Mouse (Mus musculus): ENCODE results near the gene Dram1. TPM values are rescaled to one million over a fixed set of nuclear protein-coding genes. Genes with fewer than 3 reads are reported as not detected.

Dram1 gene
- polyA plus RNA-seq (2015; fragmentation: Nextera tagmentation; extraction: Ambion mirVana), result 1.9 and 2.1 TPM in 2 replicates

GRCm38 (mm10) chr10:88379013-88379885 is at the start of gene Dram1, which contains the start of gene Gnptab:
Dram1 (minus strand) TSS chr10:88379080.
Gnptab (plus strand) TSS chr10:88379132.
- peak; percentile 88 for ATAC-seq (replicated peaks; ENCODE audit: low FRiP score)
- Histone ChIP-seq H3K27me3 (peaks cover 6% of the 10 kb centered on the region; the same call in 1 of the 2 replicates), H3K4me3 (replicated peaks) (peak within 1 kb of the TSS; percentile 85), H3K9me3 (replicated peaks) (no peaks in the 10 kb centered on the region), H3K36me3 (no peaks in the 10 kb centered on the region), H3K9ac (peak within 1 kb of the TSS; percentile 67), H3K4me1 (peaks cover 33% of the 10 kb centered on the region), H3K4me2 (peak within 1 kb of the TSS; percentile 89), H3K27ac (peak within 1 kb of the TSS; percentile 67)
- under 1% methylated on average over 87 of the region's 87 CpGs for WGBS

GRCm38 (mm10) chr10:88427998-88428397 is 49.1 kb upstream of the Dram1 start:
- H3K27me3 ChIP-seq, result no peaks in the 10 kb centered on the region
- no peak overlapping the region for H3K27ac ChIP-seq
- ATAC-seq (replicated peaks; ENCODE audit: low FRiP score), result no peak
- WGBS, result 85% methylated on average over 6 of the region's 6 CpGs
- H3K4me2 ChIP-seq, result no peak overlapping the region
- H3K9ac ChIP-seq, result no peak overlapping the region
- H3K9me3 ChIP-seq (replicated peaks), result no peaks in the 10 kb centered on the region
- H3K4me3 ChIP-seq (replicated peaks), result no peak overlapping the region
- H3K36me3 ChIP-seq, result peaks cover 35% of the 10 kb centered on the region
- no peaks in the 10 kb centered on the region for H3K4me1 ChIP-seq

- no peaks in the 10 kb centered on the region for H3K27me3 ChIP-seq
- H3K27ac ChIP-seq, result no peak overlapping the region
- H3K9me3 ChIP-seq (replicated peaks), result no peaks in the 10 kb centered on the region
- peak; percentile 54 for ATAC-seq (replicated peaks; ENCODE audit: low FRiP score)
- H3K4me2 ChIP-seq, result no peak overlapping the region
- 62% methylated on average over 5 of the region's 5 CpGs for WGBS
- H3K36me3 ChIP-seq, result peaks cover 31% of the 10 kb centered on the region
- H3K4me1 ChIP-seq, result no peaks in the 10 kb centered on the region
- H3K4me3 ChIP-seq (replicated peaks), result no peak overlapping the region
- H3K9ac ChIP-seq, result no peak overlapping the region
Measured at GRCm38 (mm10) chr10:88426896-88427295, 48.0 kb upstream of the Dram1 start.

GRCm38 (mm10) chr10:88426158-88426816 is 47.4 kb upstream of the Dram1 start:
- H3K9ac ChIP-seq, result no peak overlapping the region
- H3K4me2 ChIP-seq, result no peak overlapping the region
- H3K9me3 ChIP-seq (replicated peaks), result no peaks in the 10 kb centered on the region
- no peak overlapping the region for H3K27ac ChIP-seq
- peaks cover 31% of the 10 kb centered on the region for H3K36me3 ChIP-seq
- 0 out of 2 replicates have a peak, but pooled peaks have one; percentile 47 for ATAC-seq (replicated peaks; ENCODE audit: low FRiP score)
- 94% methylated on average over 2 of the region's 2 CpGs for WGBS
- no peaks in the 10 kb centered on the region for H3K27me3 ChIP-seq
- H3K4me1 ChIP-seq, result no peaks in the 10 kb centered on the region
- no peak overlapping the region for H3K4me3 ChIP-seq (replicated peaks)

- H3K4me2 ChIP-seq, result no peak overlapping the region
- no peak overlapping the region for H3K9ac ChIP-seq
- no peak for ATAC-seq (replicated peaks; ENCODE audit: low FRiP score)
- H3K4me3 ChIP-seq (replicated peaks), result no peak overlapping the region
- H3K36me3 ChIP-seq, result peaks cover 26% of the 10 kb centered on the region
- H3K4me1 ChIP-seq, result no peaks in the 10 kb centered on the region
- no peaks in the 10 kb centered on the region for H3K9me3 ChIP-seq (replicated peaks)
- H3K27me3 ChIP-seq, result no peaks in the 10 kb centered on the region
- 93% methylated on average over 19 of the region's 19 CpGs for WGBS
- H3K27ac ChIP-seq, result no peak overlapping the region
Measured at GRCm38 (mm10) chr10:88420655-88421435, 42.0 kb upstream of the Dram1 start.

- 78% methylated on average over 11 of the region's 11 CpGs for WGBS
Measured at GRCm38 (mm10) chr10:88420141-88420541, 41.3 kb upstream of the Dram1 start.

GRCm38 (mm10) chr10:88417686-88418085 is 38.8 kb upstream of the Dram1 start:
- H3K4me1 ChIP-seq, result no peaks in the 10 kb centered on the region
- 91% methylated on average over 5 of the region's 5 CpGs for WGBS
- no peak overlapping the region for H3K9ac ChIP-seq
- H3K4me2 ChIP-seq, result no peak overlapping the region
- H3K27ac ChIP-seq, result no peak overlapping the region
- H3K4me3 ChIP-seq (replicated peaks), result no peak overlapping the region
- H3K27me3 ChIP-seq, result no peaks in the 10 kb centered on the region
- H3K36me3 ChIP-seq, result peaks cover 28% of the 10 kb centered on the region
- H3K9me3 ChIP-seq (replicated peaks), result no peaks in the 10 kb centered on the region
- ATAC-seq (replicated peaks; ENCODE audit: low FRiP score), result no peak

More at GRCm38 (mm10) chr10:88420141-88420541, 41.3 kb upstream of the Dram1 start:
- Histone ChIP-seq H3K27me3 (no peaks in the 10 kb centered on the region), H3K9ac (no peak overlapping the region), H3K4me1 (no peaks in the 10 kb centered on the region), H3K9me3 (replicated peaks) (no peaks in the 10 kb centered on the region), H3K4me2 (no peak overlapping the region), H3K36me3 (peaks cover 33% of the 10 kb centered on the region), H3K27ac (no peak overlapping the region), H3K4me3 (replicated peaks) (no peak overlapping the region)
- ATAC-seq (replicated peaks; ENCODE audit: low FRiP score), result no peak

GRCm38 (mm10) chr10:88412290-88412995 is 33.6 kb upstream of the Dram1 start:
- Histone ChIP-seq H3K4me1 (no peaks in the 10 kb centered on the region), H3K27ac (no peak overlapping the region), H3K9me3 (replicated peaks) (no peaks in the 10 kb centered on the region), H3K27me3 (no peaks in the 10 kb centered on the region), H3K36me3 (peaks cover 12% of the 10 kb centered on the region), H3K4me3 (replicated peaks) (no peak overlapping the region), H3K9ac (no peak overlapping the region), H3K4me2 (no peak overlapping the region)
- no peak for ATAC-seq (replicated peaks; ENCODE audit: low FRiP score)
- WGBS, result 50% methylated on average over 17 of the region's 17 CpGs

GRCm38 (mm10) chr10:88409751-88410150 is 30.9 kb upstream of the Dram1 start:
- H3K9me3 ChIP-seq (replicated peaks), result no peaks in the 10 kb centered on the region
- no peak overlapping the region for H3K9ac ChIP-seq
- H3K27ac ChIP-seq, result no peak overlapping the region
- H3K4me2 ChIP-seq, result no peak overlapping the region
- H3K4me1 ChIP-seq, result no peaks in the 10 kb centered on the region
- 26% methylated on average over 2 of the region's 2 CpGs for WGBS
- H3K4me3 ChIP-seq (replicated peaks), result no peak overlapping the region
- peaks cover 6% of the 10 kb centered on the region; the same call in 1 of the 2 replicates for H3K36me3 ChIP-seq
- no peaks in the 10 kb centered on the region for H3K27me3 ChIP-seq
- ATAC-seq (replicated peaks; ENCODE audit: low FRiP score), result no peak

- Histone ChIP-seq H3K4me2 (no peak overlapping the region), H3K27ac (no peak overlapping the region), H3K4me3 (replicated peaks) (no peak overlapping the region), H3K9ac (no peak overlapping the region), H3K36me3 (0 out of 2 replicates have a peak, but pooled peaks cover 6% of the 10 kb centered on the region), H3K4me1 (no peaks in the 10 kb centered on the region), H3K27me3 (no peaks in the 10 kb centered on the region), H3K9me3 (replicated peaks) (no peaks in the 10 kb centered on the region)
- ATAC-seq (replicated peaks; ENCODE audit: low FRiP score), result no peak
- 92% methylated on average over 12 of the region's 12 CpGs for WGBS
Measured at GRCm38 (mm10) chr10:88407875-88408631, 29.2 kb upstream of the Dram1 start.

GRCm38 (mm10) chr10:88405812-88406211 is 26.9 kb upstream of the Dram1 start:
- Histone ChIP-seq H3K4me1 (no peaks in the 10 kb centered on the region), H3K27ac (no peak overlapping the region), H3K9ac (no peak overlapping the region), H3K27me3 (no peaks in the 10 kb centered on the region), H3K4me2 (no peak overlapping the region), H3K9me3 (replicated peaks) (no peaks in the 10 kb centered on the region), H3K4me3 (replicated peaks) (no peak overlapping the region), H3K36me3 (peaks cover 12% of the 10 kb centered on the region; the same call in 1 of the 2 replicates)
- 58% methylated on average over 7 of the region's 7 CpGs for WGBS
- no peak for ATAC-seq (replicated peaks; ENCODE audit: low FRiP score)
